Mouse (Mus musculus) kidney, postnatal 0 days (tissue): ENCODE data around the gene Erc2. TPM values are rescaled to one million over a fixed set of nuclear protein-coding genes. Genes with fewer than 3 reads are reported as not detected.

Source experiments
- ATAC-seq: fragments of 200-750 bp; cut with Nextera tagmentation; replicated peaks from 2 replicates; pipeline ENCODE4 v1.8.0; 2017; ENCODE audit warnings: low read depth, moderate number of reproducible peaks, moderate TSS enrichment, moderate library complexity; ENCODE audit not compliant: low FRiP score
- DNase-seq: peaks from one replicate; pipeline ENCODE4 v3.0.0-alpha.2; 2016; ENCODE audit warnings: low spot score
- H3K27ac ChIP-seq: fragments of 300-500 bp; sonication (generic); 2 replicates; pipeline ENCODE4 v1.5.1; 2014; ENCODE audit warnings: mild to moderate bottlenecking
- H3K27me3 ChIP-seq: fragments of 300-500 bp; sonication (generic); 2 replicates; pipeline ENCODE4 v1.6.1; 2014; ENCODE audit warnings: low read length, mixed read lengths; ENCODE audit not compliant: insufficient read depth
- H3K36me3 ChIP-seq: fragments of 300-500 bp; sonication (generic); 2 replicates; pipeline ENCODE4 v1.6.1; 2014; ENCODE audit warnings: low read length, mixed read lengths; ENCODE audit not compliant: insufficient read depth
- H3K4me1 ChIP-seq: fragments of 300-500 bp; sonication (generic); replicated peaks from 2 replicates; pipeline ENCODE4 v1.6.1; 2014; ENCODE audit warnings: antibody characterized with exemption, low read length, mixed read lengths; ENCODE audit not compliant: insufficient read depth
- H3K4me2 ChIP-seq: fragments of 300-500 bp; sonication (generic); 2 replicates; pipeline ENCODE4 v1.6.1; 2014; ENCODE audit warnings: mild to moderate bottlenecking, low read length, moderate library complexity, mixed read lengths
- H3K4me3 ChIP-seq: fragments of 300-500 bp; sonication (generic); replicated peaks from 2 replicates; pipeline ENCODE4 v1.5.1; 2014; ENCODE audit warnings: low read depth, low read length
- H3K9ac ChIP-seq: fragments of 300-500 bp; sonication (generic); 2 replicates; pipeline ENCODE4 v1.6.1; 2014; ENCODE audit warnings: low read depth, low read length
- H3K9me3 ChIP-seq: fragments of 300-500 bp; sonication (generic); replicated peaks from 2 replicates; pipeline ENCODE4 v1.6.1; 2016; ENCODE audit warnings: low read length, inconsistent platforms, mixed read lengths
- CTCF ChIP-seq: IDR thresholded peaks from 2 replicates; pipeline ENCODE4 v1.5.1; 2016; ENCODE audit warnings: antibody characterized with exemption, low read depth, mild to moderate bottlenecking, moderate library complexity
- WGBS: fragments of 180-500 bp; shearing (Covaris S2); extraction: QIAGEN DNeasy Blood & Tissue Kit; methylation state at CpG from one replicate; pipeline ENCODE4 v1.1.7; 2014; 5-methylcytosine and 5-hydroxymethylcytosine counted together
- polyA plus RNA-seq: library from polyadenylated mRNA; unstranded; fragments of >200 nt; fragmentation: Nextera tagmentation; extraction: Ambion mirVana; gene quantifications from 2 replicates; pipeline ENCODE4 v1.2.1, GENCODE M21; 2015

The Erc2 gene
- polyA plus RNA-seq, 1 experiment from 2014 or later: 6.8 TPM

- no peak overlapping the region for H3K4me3 ChIP-seq
- H3K4me2 ChIP-seq: no peak overlapping the region
- no peak for TF ChIP-seq CTCF
- 27% methylated on average over 5 of the region's 5 CpGs for WGBS
- no peak overlapping the region for H3K27ac ChIP-seq
- no peaks in the 10 kb centered on the region for H3K27me3 ChIP-seq
- no peak overlapping the region for H3K9ac ChIP-seq
- H3K36me3 ChIP-seq: no peaks in the 10 kb centered on the region
- ATAC-seq (no peak), DNase-seq (no peak)
- no peaks in the 10 kb centered on the region for H3K9me3 ChIP-seq
- no peaks in the 10 kb centered on the region for H3K4me1 ChIP-seq
Observed at GRCm38 (mm10) chr14:28051646-28052045, 429.4 kb downstream of the Erc2 start.

- Histone ChIP-seq H3K36me3 (no peaks in the 10 kb centered on the region), H3K4me2 (no peak overlapping the region), H3K9ac (no peak overlapping the region), H3K27ac (peak overlapping the region; percentile 51), H3K9me3 (no peaks in the 10 kb centered on the region), H3K4me1 (no peaks in the 10 kb centered on the region), H3K4me3 (no peak overlapping the region), H3K27me3 (no peaks in the 10 kb centered on the region)
- no peak for TF ChIP-seq CTCF
- 59% methylated on average over 11 of the region's 11 CpGs for WGBS
- ATAC-seq: no peak
- peak; percentile 40 for DNase-seq
Observed at GRCm38 (mm10) chr14:28057159-28057884, 435.1 kb downstream of the Erc2 start.

GRCm38 (mm10) chr14:28057885-28058860 is 435.9 kb downstream of the Erc2 start:
- ATAC-seq: peak; percentile 89
- Histone ChIP-seq H3K27me3 (no peaks in the 10 kb centered on the region), H3K4me3 (no peak overlapping the region), H3K4me1 (no peaks in the 10 kb centered on the region), H3K27ac (peak overlapping the region; percentile 51), H3K4me2 (no peak overlapping the region), H3K9ac (no peak overlapping the region), H3K36me3 (no peaks in the 10 kb centered on the region), H3K9me3 (no peaks in the 10 kb centered on the region)
- TF ChIP-seq CTCF: no peak
- peak; percentile 89 for DNase-seq
- WGBS: 17% methylated on average over 18 of the region's 18 CpGs

- Histone ChIP-seq H3K9me3 (no peaks in the 10 kb centered on the region), H3K4me1 (no peaks in the 10 kb centered on the region), H3K27me3 (no peaks in the 10 kb centered on the region), H3K36me3 (no peaks in the 10 kb centered on the region), H3K4me3 (no peak overlapping the region), H3K27ac (no peak overlapping the region), H3K4me2 (no peak overlapping the region), H3K9ac (no peak overlapping the region)
- 81% methylated on average over 4 of the region's 4 CpGs for WGBS
- no peak for DNase-seq
- TF ChIP-seq CTCF: no peak
- no peak for ATAC-seq
Observed at GRCm38 (mm10) chr14:28060891-28061290, 438.7 kb downstream of the Erc2 start.

GRCm38 (mm10) chr14:28061649-28062375 is 439.6 kb downstream of the Erc2 start:
- 53% methylated on average over 3 of the region's 3 CpGs for WGBS
- ATAC-seq (no peak), DNase-seq (no peak)
- Histone ChIP-seq H3K4me1 (no peaks in the 10 kb centered on the region), H3K36me3 (no peaks in the 10 kb centered on the region), H3K27ac (no peak overlapping the region), H3K9ac (no peak overlapping the region), H3K4me3 (no peak overlapping the region), H3K9me3 (no peaks in the 10 kb centered on the region), H3K4me2 (no peak overlapping the region), H3K27me3 (no peaks in the 10 kb centered on the region)
- TF ChIP-seq CTCF: no peak

GRCm38 (mm10) chr14:28068021-28068420 is 445.8 kb downstream of the Erc2 start:
- Histone ChIP-seq H3K4me1 (no peaks in the 10 kb centered on the region), H3K4me3 (no peak overlapping the region), H3K9ac (no peak overlapping the region), H3K4me2 (no peak overlapping the region), H3K36me3 (no peaks in the 10 kb centered on the region), H3K27ac (no peak overlapping the region), H3K27me3 (no peaks in the 10 kb centered on the region), H3K9me3 (no peaks in the 10 kb centered on the region)
- WGBS: 58% methylated on average over 12 of the region's 12 CpGs
- no peak for TF ChIP-seq CTCF
- ATAC-seq: no peak
- no peak for DNase-seq
